Mouse (Mus musculus) MEL (cell line): ENCODE results near the gene Rpl3. TPM values are rescaled to one million over a fixed set of nuclear protein-coding genes. Genes with fewer than 3 reads are reported as not detected.

Experiments used
- DNase-seq: peaks from one replicate; pipeline ENCODE4 v3.0.0; 2011; ENCODE audit warnings: low read depth, low spot score
- H3K27ac ChIP-seq: 2 replicates; pipeline ENCODE4 v1.5.1; 2012; ENCODE audit warnings: low read depth, mild to moderate bottlenecking, control low read depth, low read length, moderate library complexity; ENCODE audit not compliant: control insufficient read depth
- H3K27me3 ChIP-seq, 2 experiments: fragments of 150-350 bp in 1 of 2; sonication (generic) in 1 of 2; 2 replicates each; pipeline ENCODE4 v1.6.1; 2012; ENCODE audit warnings: low read length in 2 of 2, mild to moderate bottlenecking in 2 of 2, improper control_type of control experiment in 1 of 2, moderate library complexity in 1 of 2; ENCODE audit not compliant: insufficient read depth in 2 of 2, control insufficient read depth in 1 of 2
- H3K36me3 ChIP-seq, 2 experiments: 2 replicates each; pipeline ENCODE4 v1.6.1; 2012 to 2014; ENCODE audit warnings: low read length in 2 of 2, improper control_type of control experiment in 1 of 2, inconsistent platforms in 1 of 2, mild to moderate bottlenecking in 1 of 2; ENCODE audit not compliant: insufficient read depth in 2 of 2, control insufficient read depth in 1 of 2
- H3K4me1 ChIP-seq, 2 experiments: fragments of 150-350 bp in 1 of 2; sonication (generic) in 1 of 2; 2 replicates each; pipeline ENCODE4 v1.6.1; 2012; ENCODE audit warnings: low read length in 2 of 2, improper control_type of control experiment in 1 of 2, mild to moderate bottlenecking in 1 of 2; ENCODE audit not compliant: insufficient read depth in 2 of 2, control insufficient read depth in 1 of 2
- H3K4me3 ChIP-seq, 2 experiments: fragments of 150-350 bp in 1 of 2; sonication (generic) in 1 of 2; 2 replicates each; pipeline ENCODE4 v1.5.1; 2012; ENCODE audit warnings: low read depth in 2 of 2, low read length in 2 of 2, mild to moderate bottlenecking in 2 of 2, moderate library complexity in 2 of 2, control low read depth in 1 of 2, improper control_type of control experiment in 1 of 2; ENCODE audit not compliant: control insufficient read depth in 1 of 2, insufficient read depth in 1 of 2
- H3K79me2 ChIP-seq: 2 replicates; pipeline ENCODE4 v1.6.1; 2012; ENCODE audit warnings: mild to moderate bottlenecking, low read length, moderate library complexity; ENCODE audit not compliant: control insufficient read depth, poor library complexity, insufficient read depth
- H3K9ac ChIP-seq: 2 replicates; pipeline ENCODE4 v1.6.1; 2012; ENCODE audit warnings: low read depth, mild to moderate bottlenecking, control low read depth, low read length, moderate library complexity; ENCODE audit not compliant: control insufficient read depth, poor library complexity, severe bottlenecking
- H3K9me3 ChIP-seq: fragments of 150-350 bp; sonication (generic); replicated peaks from 2 replicates; pipeline ENCODE4 v1.6.1; 2012; ENCODE audit warnings: mild to moderate bottlenecking, low read length, improper control_type of control experiment, moderate library complexity; ENCODE audit not compliant: insufficient read depth
- CHD1 ChIP-seq: IDR thresholded peaks from 2 replicates; pipeline ENCODE4 v1.6.1; 2012; ENCODE audit warnings: low read depth, mild to moderate bottlenecking, inconsistent platforms, low read length, improper control_type of control experiment
- ETS1 ChIP-seq: IDR thresholded peaks from 2 replicates; pipeline ENCODE4 v1.6.1; 2012; ENCODE audit warnings: low read depth, mild to moderate bottlenecking, inconsistent platforms, low read length, improper control_type of control experiment, moderate library complexity
- GABPA ChIP-seq: IDR thresholded peaks from 2 replicates; pipeline ENCODE4 v1.6.1; 2012; ENCODE audit warnings: low read depth, mild to moderate bottlenecking, inconsistent platforms, low read length, improper control_type of control experiment, moderate library complexity
- GATA1 ChIP-seq: IDR thresholded peaks from 2 replicates; pipeline ENCODE4 v1.6.1; 2011; ENCODE audit warnings: low read depth, low read length, improper control_type of control experiment
- MAFK ChIP-seq: IDR thresholded peaks from 2 replicates; pipeline ENCODE4 v1.6.1; 2011; ENCODE audit warnings: low read depth, mild to moderate bottlenecking, low read length, improper control_type of control experiment, borderline replicate concordance
- MAZ ChIP-seq: IDR thresholded peaks from 2 replicates; pipeline ENCODE4 v1.6.1; 2012; ENCODE audit warnings: low read depth, mild to moderate bottlenecking, inconsistent platforms, low read length, improper control_type of control experiment
- MYB ChIP-seq: IDR thresholded peaks from 2 replicates; pipeline ENCODE4 v1.6.1; 2011; ENCODE audit warnings: mild to moderate bottlenecking, low read depth, low read length, improper control_type of control experiment
- MYC ChIP-seq: IDR thresholded peaks from 2 replicates; pipeline ENCODE4 v1.6.1; 2011; ENCODE audit warnings: low read depth, mild to moderate bottlenecking, low read length, improper control_type of control experiment, moderate library complexity
- NRF1 ChIP-seq: IDR thresholded peaks from 2 replicates; pipeline ENCODE4 v1.6.1; 2014; ENCODE audit warnings: low read depth, mild to moderate bottlenecking, inconsistent platforms, low read length, improper control_type of control experiment, moderate library complexity; ENCODE audit not compliant: poor library complexity, insufficient read depth, severe bottlenecking
- POLR2A ChIP-seq, 2 experiments: IDR thresholded peaks; 2 replicates each; pipeline ENCODE4 v1.6.1; 2011 to 2012; ENCODE audit warnings: low read length in 2 of 2, mild to moderate bottlenecking in 2 of 2, control low read depth in 1 of 2, improper control_type of control experiment in 1 of 2, low read depth in 1 of 2, moderate library complexity in 1 of 2; ENCODE audit not compliant: control insufficient read depth in 1 of 2, insufficient read depth in 1 of 2, poor library complexity in 1 of 2
- SIN3A ChIP-seq: IDR thresholded peaks from 2 replicates; pipeline ENCODE4 v1.6.1; 2012; ENCODE audit warnings: low read length, improper control_type of control experiment, inconsistent platforms
- TAL1 ChIP-seq: IDR thresholded peaks from 2 replicates; pipeline ENCODE4 v1.6.1; 2012; ENCODE audit warnings: mild to moderate bottlenecking, inconsistent platforms, low read length, moderate library complexity, mixed read lengths
- TBP ChIP-seq: IDR thresholded peaks from 2 replicates; pipeline ENCODE4 v1.8.0; 2011; ENCODE audit warnings: low read depth, low read length, improper control_type of control experiment
- TCF12 ChIP-seq: IDR thresholded peaks from 2 replicates; pipeline ENCODE4 v1.6.1; 2014; ENCODE audit warnings: low read depth, mild to moderate bottlenecking, inconsistent platforms, low read length, improper control_type of control experiment, moderate library complexity
- USF1 ChIP-seq: IDR thresholded peaks from 2 replicates; pipeline ENCODE4 v1.6.1; 2014; ENCODE audit warnings: low read depth, mild to moderate bottlenecking, inconsistent platforms, low read length, improper control_type of control experiment, moderate library complexity
- USF2 ChIP-seq, 2 experiments: IDR thresholded peaks; 2 replicates each; pipeline ENCODE4 v1.6.1; 2011 to 2012; ENCODE audit warnings: improper control_type of control experiment in 2 of 2, low read length in 2 of 2, borderline replicate concordance in 1 of 2, inconsistent platforms in 1 of 2, low read depth in 1 of 2, mild to moderate bottlenecking in 1 of 2; ENCODE audit not compliant: insufficient read depth in 1 of 2
- polyA plus RNA-seq, 2 experiments: library from polyadenylated mRNA; stranded (reverse) in 1 of 2; unstranded in 1 of 2; fragments of >175 nt in 1 of 2; fragments of >200 nt in 1 of 2; gene quantifications; 2 replicates each; pipeline versions ENCODE4 v1.2.1 to v1.2.4; 2012; ENCODE audit warnings: low replicate concordance in 2 of 2, low read depth in 1 of 2; ENCODE audit not compliant: insufficient read length in 2 of 2, insufficient read depth in 1 of 2, missing spikeins in 1 of 2
- total RNA-seq: library from RNA; depleted of rRNA; stranded (reverse); fragments of 300-350 nt; gene quantifications from 2 replicates; pipeline ENCODE4 v1.2.3, GENCODE M21; 2012

Rpl3 gene
- total and polyA plus RNA-seq, 3 experiments = 543 to 1,686 (median 1,096) TPM

DNA sequence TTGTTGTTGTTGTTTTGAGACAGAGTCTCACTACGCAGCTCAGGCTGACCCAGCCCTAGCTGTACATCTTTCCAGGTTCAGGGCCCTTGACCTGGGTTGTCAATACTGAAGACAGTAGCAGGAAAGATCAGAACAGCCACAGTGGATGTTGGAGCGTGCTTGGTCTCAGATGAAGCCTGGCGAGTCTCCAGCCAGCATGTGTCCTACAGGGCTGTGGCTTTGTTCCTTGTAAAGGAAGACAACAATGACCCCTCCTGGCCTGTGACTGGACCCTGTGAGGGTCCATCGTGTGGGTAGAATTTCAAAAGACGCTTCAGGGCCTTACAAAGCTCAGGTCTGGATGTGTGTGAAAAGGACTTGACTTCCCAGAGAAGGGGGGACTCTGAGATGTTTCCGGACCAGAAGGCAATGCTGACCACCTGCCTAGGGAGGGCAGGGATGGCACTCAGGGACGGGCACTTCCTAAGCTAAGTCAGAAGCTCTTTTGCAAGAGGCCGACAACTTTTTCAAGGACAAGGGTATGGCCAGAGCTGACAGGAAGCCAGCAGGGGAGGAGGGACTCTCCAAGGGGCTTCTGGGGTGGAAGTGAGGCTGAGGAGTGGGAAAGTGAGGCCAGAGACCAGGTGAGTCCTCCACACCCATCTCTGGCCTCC, 38.2 kb downstream of the Rpl3 start:
- H3K9ac ChIP-seq = no peak overlapping the region
- no peak for DNase-seq
- H3K27ac ChIP-seq = no peak overlapping the region
- H3K79me2 ChIP-seq = no peaks in the 10 kb centered on the region
- TF ChIP-seq SIN3A (no peak), ETS1 (no peak), USF1 (no peak), MYB (no peak), NRF1 (no peak), MAZ (no peak), TBP (no peak), GABPA (no peak)
- H3K9me3 ChIP-seq = no peaks in the 10 kb centered on the region
- H3K4me3 ChIP-seq = no peak overlapping the region
- peaks cover 3 to 7% of the 10 kb centered on the region in 2 experiments for H3K4me1 ChIP-seq
- peaks cover 0 to 3% of the 10 kb centered on the region in 2 experiments; a peak in 2 of 4 replicates for H3K36me3 ChIP-seq
- H3K27me3 ChIP-seq = no peaks in the 10 kb centered on the region; a peak in 1 of 4 replicates

DNA sequence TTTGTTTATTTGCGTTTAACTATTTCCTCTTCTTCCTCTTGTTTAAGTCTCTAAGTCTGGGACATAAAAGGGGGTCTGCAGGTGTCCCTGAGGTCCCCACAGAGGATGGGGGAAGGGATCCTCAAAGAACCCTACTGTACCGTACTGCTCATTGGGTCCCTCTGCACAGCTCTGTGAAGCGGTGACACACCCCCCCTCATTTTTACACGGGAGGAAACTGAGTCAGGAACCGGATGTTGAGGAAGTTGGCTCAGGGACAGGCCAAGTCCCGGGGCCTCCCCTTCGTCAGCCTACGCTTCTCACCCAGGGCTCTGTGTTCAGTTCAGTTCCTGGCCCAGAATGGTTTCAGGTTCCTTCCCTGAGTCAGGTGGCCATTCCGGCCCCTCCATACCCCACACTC, 39.9 kb downstream of the Rpl3 start:
- no peak for TF ChIP-seq TCF12
- no peak for TF ChIP-seq TAL1
- TF ChIP-seq MAFK = no peak
- no peak for TF ChIP-seq USF2 (IDR thresholded peaks at IDR 0.05; ENCODE audit: borderline replicate concordance in 1 of 2, insufficient read depth in 1 of 2, low read depth in 1 of 2, low read length in 2 of 2)
- no peak for TF ChIP-seq NRF1
- TF ChIP-seq MYC = no peak
- no peak for TF ChIP-seq CHD1
- TF ChIP-seq GATA1 = no peak
- no peak for TF ChIP-seq POLR2A (IDR thresholded peaks at IDR 0.05; ENCODE audit: control insufficient read depth in 1 of 2, insufficient read depth in 1 of 2, low read depth in 1 of 2, low read length in 2 of 2, poor library complexity in 1 of 2)
- H3K36me3 ChIP-seq = peaks cover 0 to 16% of the 10 kb centered on the region in 2 experiments; a peak in 2 of 4 replicates
- H3K27ac ChIP-seq = no peak overlapping the region
- H3K9ac ChIP-seq = no peak overlapping the region
- no peaks in the 10 kb centered on the region for H3K9me3 ChIP-seq
- H3K4me1 ChIP-seq = peaks cover 10 to 21% of the 10 kb centered on the region in 2 experiments
- no peaks in the 10 kb centered on the region for H3K27me3 ChIP-seq
- no peak for DNase-seq
- no peaks in the 10 kb centered on the region for H3K79me2 ChIP-seq
- H3K4me3 ChIP-seq = no peak overlapping the region
